Mouse (Mus musculus): ENCODE measurements around the gene Tbk1.

GRCm38 (mm10) chr10:121581405-121581804, 5.2 kb downstream of the Tbk1 start:
- TF ChIP-seq POLR2A (IDR thresholded peaks at IDR 0.05; ENCODE audit: borderline replicate concordance, extremely low read depth, insufficient read depth, insufficient read length, poor library complexity, severe bottlenecking) (no peak), CTCF (IDR thresholded peaks at IDR 0.05; ENCODE audit: borderline replicate concordance, extremely low read depth, insufficient read depth, insufficient read length) (no peak)

All from brain, embryonic 14.5 days (tissue).